Mouse (Mus musculus): ENCODE measurements around the gene Ptch2.

DNA sequence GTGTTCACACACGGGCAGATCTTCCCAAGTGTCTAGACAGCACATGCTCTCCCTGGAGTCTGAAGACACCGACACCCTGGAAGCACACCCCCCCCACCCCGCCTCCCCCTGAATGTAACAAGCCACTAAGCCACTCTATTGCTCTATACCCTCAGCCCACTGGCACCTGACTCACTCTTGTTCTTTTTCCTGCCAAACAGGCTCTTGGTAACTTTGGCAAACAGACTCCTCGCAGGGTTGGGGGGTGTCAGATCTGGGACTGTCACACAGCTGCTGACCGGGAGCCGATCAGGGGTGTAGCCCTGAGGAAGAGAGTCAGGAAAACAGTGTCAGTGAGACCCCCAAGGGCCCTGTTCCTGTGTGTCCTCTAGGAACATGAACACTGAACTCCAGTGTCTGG is 35.3 kb downstream of the Ptch2 start:
- TF ChIP-seq CTCF (IDR thresholded peaks at IDR 0.05; ENCODE audit: low read depth, low read length) (no peak), POLR2A (IDR thresholded peaks at IDR 0.05; ENCODE audit: extremely low read depth, insufficient read depth, low read length) (no peak)

All from liver, adult 2 months (tissue).